8 mouse cellular contexts compared by ENCODE assay signal in the genomic region with DNA sequence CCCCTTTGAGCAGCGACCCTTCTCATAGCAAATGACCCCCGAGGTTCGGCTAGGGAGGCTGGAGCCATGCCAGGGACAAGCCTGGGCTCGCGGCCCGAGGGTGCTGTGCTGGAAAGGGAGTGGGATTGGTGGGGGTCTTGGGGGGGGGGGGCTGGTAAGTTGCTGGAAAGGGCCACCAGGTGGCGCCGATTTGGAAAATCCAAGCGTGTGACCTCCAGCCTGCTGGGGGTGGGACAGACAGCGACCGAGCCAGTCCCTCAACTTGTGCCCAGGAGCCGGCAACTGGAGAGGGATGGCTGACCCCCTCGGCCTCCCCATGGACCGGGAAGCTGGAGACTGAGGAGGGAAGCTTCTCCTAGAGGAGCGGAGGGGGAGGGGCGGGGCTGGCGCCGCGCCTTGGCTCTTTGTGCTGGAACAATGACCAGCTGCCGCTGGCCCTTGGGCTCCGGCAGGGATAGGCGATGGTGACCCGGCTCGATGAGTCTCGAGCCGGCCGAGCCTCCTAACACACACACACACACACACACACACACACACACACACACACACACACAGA. TPM values are rescaled to one million over a fixed set of nuclear protein-coding genes. Genes with fewer than 3 reads are reported as not detected.
DNase-seq lines count a peak whose midpoint lies in the region; ATAC-seq and TF ChIP-seq lines count a peak whose summit lies in the region.

No protein-coding gene starts in this region.

- peak overlapping the region; percentile 84 for H3K9ac ChIP-seq in hindbrain, embryonic 12.5 days

- DNase-seq in G1E (ENCODE audit: low spot score), result peak; percentile 75
- peak; percentile 92 for DNase-seq in cerebellum, adult 11-12 months
- peak; percentile 78 for DNase-seq in forelimb bud, embryonic 11.5 days (ENCODE audit: low read depth, low spot score)
- peak; percentile 75 for DNase-seq in left cerebral cortex, adult 11 months (ENCODE audit: low spot score)
- peak; percentile 79 for DNase-seq in lung, postnatal 25 days (ENCODE audit: low spot score)
- peak; percentile 61 to 73 for DNase-seq in right cerebral cortex, adult 2 months (ENCODE audit: low spot score in 2 of 2)
- DNase-seq in c-Kit-positive CD71-positive TER-119-positive erythroid progenitor cells, embryonic 14.5 days (ENCODE audit: low spot score), result no peak

- H3K4me1 ChIP-seq in G1E (ENCODE audit: insufficient read depth, low read depth, low read length), result peaks cover 78% of the 10 kb centered on the region
- H3K4me1 ChIP-seq in hindbrain, embryonic 12.5 days, result peaks cover 70% of the 10 kb centered on the region

- H3K4me3 ChIP-seq in G1E (ENCODE audit: low read depth, low read length), result peak overlapping the region; percentile 76
- peak overlapping the region; percentile 60 for H3K4me3 ChIP-seq in hindbrain, embryonic 12.5 days

- no peaks in the 10 kb centered on the region for H3K9me3 ChIP-seq in G1E (replicated peaks)
- no peaks in the 10 kb centered on the region for H3K9me3 ChIP-seq in hindbrain, embryonic 12.5 days (replicated peaks)

- no peak for ATAC-seq in G1E (ENCODE audit: extremely low read depth, insufficient number of reproducible peaks, low FRiP score, poor library complexity, severe bottlenecking)
- peak; percentile 74 for ATAC-seq in hindbrain, embryonic 12.5 days (ENCODE audit: low FRiP score)

- H3K36me3 ChIP-seq in G1E (replicated peaks), result peaks cover 34% of the 10 kb centered on the region
- H3K36me3 ChIP-seq in hindbrain, embryonic 12.5 days, result peaks cover 7% of the 10 kb centered on the region

- no peaks in the 10 kb centered on the region for H3K27me3 ChIP-seq in G1E (ENCODE audit: insufficient read depth, low read length)
- peaks cover 4% of the 10 kb centered on the region; the same call in 1 of the 2 replicates for H3K27me3 ChIP-seq in hindbrain, embryonic 12.5 days

- H3K27ac ChIP-seq in hindbrain, embryonic 12.5 days, result peak overlapping the region; percentile 98

- H3K4me2 ChIP-seq in hindbrain, embryonic 12.5 days (replicated peaks), result peak overlapping the region; percentile 91

- 0% methylated on average over 17 of the region's 27 CpGs for WGBS in hindbrain, embryonic 12.5 days

- no peak for TF ChIP-seq CTCF in G1E (IDR thresholded peaks at IDR 0.05; ENCODE audit: low read depth, low read length)

RNA-seq across cellular contexts. Expression of gene Lzts2, which starts 3.1 kb away (rescaled TPM):
- 25.6 and 32.7 TPM in 2 replicates for total RNA-seq in G1E (2014; fragmentation: Nextera tagmentation)
- 21.7 and 28.5 TPM in 2 replicates for total RNA-seq in G1E (2017)
- 122 and 157 TPM in 2 replicates for polyA plus RNA-seq in G1E (2012)
- 71.0 and 72.1 TPM in 2 replicates for polyA plus RNA-seq in hindbrain, embryonic 12.5 days (2016; fragmentation: Nextera tagmentation; extraction: Ambion mirVana)

RNA-seq across cellular contexts. Expression of gene Mrpl43, which starts 11.1 kb away (rescaled TPM):
- 35.6 and 41.8 TPM in 2 replicates for total RNA-seq in G1E (2014; fragmentation: Nextera tagmentation)
- total RNA-seq in G1E (2017), result 39.7 and 42.2 TPM in 2 replicates
- polyA plus RNA-seq in G1E (2012), result 91.6 and 94.7 TPM in 2 replicates
- polyA plus RNA-seq in hindbrain, embryonic 12.5 days (2016; fragmentation: Nextera tagmentation; extraction: Ambion mirVana), result 79.4 and 81.6 TPM in 2 replicates

RNA-seq across cellular contexts. Expression of gene Twnk, which starts 11.8 kb away (rescaled TPM):
- total RNA-seq in G1E (2014; fragmentation: Nextera tagmentation) (19.3 and 22.4 TPM in 2 replicates), G1E (2017) (20.4 and 22.0 TPM in 2 replicates)
- 14.1 and 14.7 TPM in 2 replicates for polyA plus RNA-seq in G1E (2012)
- 19.7 and 21.7 TPM in 2 replicates for polyA plus RNA-seq in hindbrain, embryonic 12.5 days (2016; fragmentation: Nextera tagmentation; extraction: Ambion mirVana)

RNA-seq across cellular contexts. Expression of gene Pdzd7, which starts 28.2 kb away (rescaled TPM):
- total RNA-seq in G1E (2014; fragmentation: Nextera tagmentation), result not detected in 2 replicates
- total RNA-seq in G1E (2017), result 0.05 TPM in 1 of 2 replicates, not detected in the other
- 0.02 and 0.04 TPM in 2 replicates for polyA plus RNA-seq in G1E (2012)
- 0.72 and 0.81 TPM in 2 replicates for polyA plus RNA-seq in hindbrain, embryonic 12.5 days (2016; fragmentation: Nextera tagmentation; extraction: Ambion mirVana)

RNA-seq across cellular contexts. Expression of gene Sema4g, which starts 28.4 kb away (rescaled TPM):
- total RNA-seq in G1E (2014; fragmentation: Nextera tagmentation) (0.30 TPM in 1 of 2 replicates, not detected in the other), G1E (2017) (0.12 and 0.22 TPM in 2 replicates)
- 0.11 and 0.13 TPM in 2 replicates for polyA plus RNA-seq in G1E (2012)
- 10.6 and 11.4 TPM in 2 replicates for polyA plus RNA-seq in hindbrain, embryonic 12.5 days (2016; fragmentation: Nextera tagmentation; extraction: Ambion mirVana)
